Mouse (Mus musculus) G1E (cell line): Measurements from ENCODE around the gene Ercc1.

Experiments
- CTCF ChIP-seq: IDR thresholded peaks from 2 replicates; pipeline ENCODE4 v1.5.1; 2012; ENCODE audit warnings: low read depth, low read length, inconsistent platforms, mixed read lengths
- GATA1 ChIP-seq: IDR thresholded peaks from 2 replicates; pipeline ENCODE4 v1.6.1; 2012; ENCODE audit warnings: borderline replicate concordance, low read length, inconsistent platforms, mixed read lengths
- GATA2 ChIP-seq: IDR thresholded peaks from 2 replicates; pipeline ENCODE4 v1.6.1; 2012; ENCODE audit warnings: low read depth, low read length, inconsistent platforms, borderline replicate concordance
- POLR2AphosphoS5 ChIP-seq: IDR thresholded peaks from 2 replicates; pipeline ENCODE4 v1.6.1; 2012; ENCODE audit warnings: low read depth, low read length, inconsistent platforms; ENCODE audit not compliant: insufficient replicate concordance
- TAL1 ChIP-seq: conservative IDR thresholded peaks from 2 replicates; pipeline ENCODE4 v1.6.1; 2012; ENCODE audit warnings: low read depth, low read length, inconsistent platforms, mixed read lengths

- TF ChIP-seq TAL1 (no peak), CTCF (no peak), GATA1 (no peak), POLR2AphosphoS5 (no peak), GATA2 (no peak)
Observed at GRCm38 (mm10) chr7:19341250-19341649, 3.3 kb upstream of the Ercc1 start.
